Mouse (Mus musculus) lung, postnatal 0 days (tissue): ENCODE results near the gene Catip.

Source experiments
- CTCF ChIP-seq: IDR thresholded peaks from 2 replicates; pipeline ENCODE4 v1.5.1; 2016; ENCODE audit warnings: antibody characterized with exemption, mild to moderate bottlenecking
- EP300 ChIP-seq: IDR thresholded peaks from 2 replicates; pipeline ENCODE4 v1.6.1; 2016; ENCODE audit warnings: antibody characterized with exemption, mild to moderate bottlenecking, control low read depth

DNA sequence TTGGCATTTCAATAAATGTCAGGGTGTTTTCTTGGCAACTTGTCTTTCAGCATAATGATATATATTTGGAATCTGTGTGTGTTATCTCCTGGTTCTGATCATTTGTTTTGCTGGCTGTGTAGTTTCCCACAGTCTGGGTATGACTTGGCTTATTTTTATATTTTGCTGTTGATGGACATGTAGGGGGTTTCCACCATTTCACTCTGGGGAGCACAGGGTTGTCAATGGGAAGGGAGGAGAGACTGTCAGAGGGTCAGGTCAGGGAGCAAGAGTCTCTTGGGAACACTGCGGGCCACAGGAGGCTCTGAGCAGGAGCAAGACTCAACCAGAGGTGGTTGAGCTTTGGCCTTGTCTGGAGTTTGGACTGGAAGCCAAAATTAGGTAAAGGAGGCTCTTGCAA lies 19.6 kb upstream of the Catip start:
- TF ChIP-seq CTCF (no peak), EP300 (no peak)
